Mouse (Mus musculus): ENCODE measurements around the gene Ermard. TPM values are rescaled to one million over a fixed set of nuclear protein-coding genes. Genes with fewer than 3 reads are reported as not detected.

Gene Ermard
- polyA plus RNA-seq, 1 experiment from 2014 or later: 61.9 TPM

GRCm38 (mm10) chr17:15115550-15115949 lies 74.5 kb downstream of the Ermard start:
- H3K27ac ChIP-seq (ENCODE audit: low read depth): no peak overlapping the region
- H3K36me3 ChIP-seq (ENCODE audit: control insufficient read depth, insufficient read depth, low read length): no peaks in the 10 kb centered on the region
- H3K4me2 ChIP-seq (ENCODE audit: low read length): no peak overlapping the region
- WGBS: 60% methylated on average over 3 of the region's 3 CpGs
- no peak overlapping the region for H3K9ac ChIP-seq (ENCODE audit: low read length)
- ATAC-seq (replicated peaks; ENCODE audit: low FRiP score, low TSS enrichment, low read depth) (no peak), DNase-seq (ENCODE audit: low spot score) (no peak)
- no peak overlapping the region for H3K4me3 ChIP-seq (ENCODE audit: low read depth, low read length)
- H3K4me1 ChIP-seq (replicated peaks; ENCODE audit: control insufficient read depth, insufficient read depth, low read length): peaks cover 11% of the 10 kb centered on the region; the same call in 1 of the 2 replicates
- H3K27me3 ChIP-seq (replicated peaks; ENCODE audit: control insufficient read depth, insufficient read depth, low read length): no peaks in the 10 kb centered on the region
- no peaks in the 10 kb centered on the region for H3K9me3 ChIP-seq (ENCODE audit: control insufficient read depth, low read length)

- no peaks in the 10 kb centered on the region for H3K9me3 ChIP-seq (ENCODE audit: control insufficient read depth, low read length)
- peaks cover 4% of the 10 kb centered on the region; the same call in 1 of the 2 replicates for H3K4me1 ChIP-seq (replicated peaks; ENCODE audit: control insufficient read depth, insufficient read depth, low read length)
Observed at GRCm38 (mm10) chr17:15120096-15120495, 79.1 kb downstream of the Ermard start.

GRCm38 (mm10) chr17:15120569-15120968 lies 79.6 kb downstream of the Ermard start:
- H3K27me3 ChIP-seq (replicated peaks; ENCODE audit: control insufficient read depth, insufficient read depth, low read length): no peaks in the 10 kb centered on the region
- H3K9ac ChIP-seq (ENCODE audit: low read length): no peak overlapping the region
- no peaks in the 10 kb centered on the region for H3K9me3 ChIP-seq (ENCODE audit: control insufficient read depth, low read length)
- ATAC-seq (replicated peaks; ENCODE audit: low FRiP score, low TSS enrichment, low read depth) (no peak), DNase-seq (ENCODE audit: low spot score) (no peak)
- peak overlapping the region; percentile 34; the same call in 1 of the 2 replicates for H3K27ac ChIP-seq (ENCODE audit: low read depth)
- WGBS: 45% methylated on average over 6 of the region's 6 CpGs
- no peaks in the 10 kb centered on the region for H3K36me3 ChIP-seq (ENCODE audit: control insufficient read depth, insufficient read depth, low read length)
- no peak overlapping the region for H3K4me3 ChIP-seq (ENCODE audit: low read depth, low read length)
- H3K4me2 ChIP-seq (ENCODE audit: low read length): no peak overlapping the region
- peaks cover 4% of the 10 kb centered on the region; the same call in 1 of the 2 replicates for H3K4me1 ChIP-seq (replicated peaks; ENCODE audit: control insufficient read depth, insufficient read depth, low read length)

More at GRCm38 (mm10) chr17:15120096-15120495, 79.1 kb downstream of the Ermard start:
- no peak overlapping the region for H3K9ac ChIP-seq (ENCODE audit: low read length)
- DNase-seq (ENCODE audit: low spot score) (no peak), ATAC-seq (replicated peaks; ENCODE audit: low FRiP score, low TSS enrichment, low read depth) (no peak)
- no peaks in the 10 kb centered on the region for H3K27me3 ChIP-seq (replicated peaks; ENCODE audit: control insufficient read depth, insufficient read depth, low read length)
- H3K36me3 ChIP-seq (ENCODE audit: control insufficient read depth, insufficient read depth, low read length): no peaks in the 10 kb centered on the region
- peak overlapping the region; percentile 14; the same call in 1 of the 2 replicates for H3K27ac ChIP-seq (ENCODE audit: low read depth)
- WGBS: 73% methylated on average over 4 of the region's 4 CpGs
- no peak overlapping the region for H3K4me2 ChIP-seq (ENCODE audit: low read length)
- H3K4me3 ChIP-seq (ENCODE audit: low read depth, low read length): no peak overlapping the region

- ATAC-seq (replicated peaks; ENCODE audit: low FRiP score, low TSS enrichment, low read depth) (no peak), DNase-seq (ENCODE audit: low spot score) (no peak)
- Histone ChIP-seq H3K4me3 (ENCODE audit: low read depth, low read length) (no peak overlapping the region), H3K4me1 (replicated peaks; ENCODE audit: control insufficient read depth, insufficient read depth, low read length) (no peaks in the 10 kb centered on the region), H3K27me3 (replicated peaks; ENCODE audit: control insufficient read depth, insufficient read depth, low read length) (no peaks in the 10 kb centered on the region), H3K9me3 (ENCODE audit: control insufficient read depth, low read length) (no peaks in the 10 kb centered on the region), H3K9ac (ENCODE audit: low read length) (no peak overlapping the region), H3K27ac (ENCODE audit: low read depth) (no peak overlapping the region), H3K4me2 (ENCODE audit: low read length) (no peak overlapping the region), H3K36me3 (ENCODE audit: control insufficient read depth, insufficient read depth, low read length) (no peaks in the 10 kb centered on the region)
- 68% methylated on average over 9 of the region's 9 CpGs for WGBS
Observed at GRCm38 (mm10) chr17:15129630-15130287, 88.8 kb downstream of the Ermard start.

DNA sequence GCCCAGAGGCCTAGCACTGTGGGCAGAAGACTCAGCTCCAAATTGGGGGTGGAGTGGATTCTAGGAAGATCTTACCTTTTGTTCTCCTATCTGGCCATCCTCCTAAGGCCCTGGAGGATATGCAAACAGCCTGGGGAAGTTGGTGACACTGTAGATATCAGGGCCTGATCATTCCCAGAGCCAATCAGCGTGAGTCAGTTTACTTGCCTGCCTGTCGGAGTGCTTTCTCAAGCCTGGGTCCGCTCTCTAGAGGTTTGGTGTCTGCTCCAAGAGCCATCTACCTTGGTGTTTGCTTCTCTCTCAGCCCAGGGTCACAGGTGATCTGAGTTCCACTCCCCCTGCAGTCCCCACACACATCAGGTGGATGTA lies 89.3 kb downstream of the Ermard start:
- Histone ChIP-seq H3K4me2 (ENCODE audit: low read length) (no peak overlapping the region), H3K4me3 (ENCODE audit: low read depth, low read length) (no peak overlapping the region), H3K36me3 (ENCODE audit: control insufficient read depth, insufficient read depth, low read length) (no peaks in the 10 kb centered on the region), H3K27me3 (replicated peaks; ENCODE audit: control insufficient read depth, insufficient read depth, low read length) (no peaks in the 10 kb centered on the region), H3K27ac (ENCODE audit: low read depth) (no peak overlapping the region), H3K9me3 (ENCODE audit: control insufficient read depth, low read length) (no peaks in the 10 kb centered on the region), H3K4me1 (replicated peaks; ENCODE audit: control insufficient read depth, insufficient read depth, low read length) (no peaks in the 10 kb centered on the region), H3K9ac (ENCODE audit: low read length) (no peak overlapping the region)
- 91% methylated on average over 3 of the region's 3 CpGs for WGBS
- DNase-seq (ENCODE audit: low spot score) (no peak), ATAC-seq (replicated peaks; ENCODE audit: low FRiP score, low TSS enrichment, low read depth) (no peak)

DNA sequence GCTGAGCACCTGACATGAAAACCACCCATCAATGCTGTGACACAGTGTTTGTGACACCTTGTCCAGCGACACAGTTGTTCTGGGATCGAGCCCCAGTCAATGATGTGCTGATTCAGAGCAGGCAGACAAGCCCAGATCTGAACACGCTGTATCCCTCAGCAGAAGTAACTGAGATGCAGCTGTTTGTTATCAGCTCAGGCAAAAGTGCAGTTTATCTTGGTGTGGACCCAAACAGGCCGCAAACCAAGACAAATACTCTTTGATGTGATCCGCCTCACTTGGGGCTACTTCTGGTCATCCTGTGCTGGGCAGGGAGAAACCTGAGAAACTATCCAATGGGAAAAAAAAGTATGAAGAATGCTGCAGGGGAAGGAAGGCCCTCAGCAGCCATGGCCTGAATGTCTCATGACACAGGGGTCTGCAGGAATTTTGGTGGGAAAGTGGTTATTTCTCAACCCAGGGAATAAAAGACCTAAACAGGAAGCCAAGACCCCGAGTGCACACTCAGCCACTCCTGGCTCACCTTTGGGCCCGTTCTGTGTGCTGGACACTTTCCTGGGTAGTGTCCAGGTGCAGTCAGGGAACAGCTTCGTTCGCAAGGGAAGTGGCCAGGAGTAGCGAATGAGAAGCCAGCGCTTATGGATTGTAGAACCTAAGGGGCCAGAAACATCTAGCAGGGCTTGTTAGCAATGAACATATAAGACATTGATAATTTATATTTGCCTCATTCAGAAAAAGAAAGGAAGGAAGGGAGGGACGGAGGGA lies 94.1 kb downstream of the Ermard start:
- H3K9me3 ChIP-seq (ENCODE audit: control insufficient read depth, low read length): no peaks in the 10 kb centered on the region
- no peak overlapping the region for H3K4me2 ChIP-seq (ENCODE audit: low read length)
- no peak for ATAC-seq (replicated peaks; ENCODE audit: low FRiP score, low TSS enrichment, low read depth)
- H3K4me3 ChIP-seq (ENCODE audit: low read depth, low read length): no peak overlapping the region
- H3K27ac ChIP-seq (ENCODE audit: low read depth): no peak overlapping the region
- DNase-seq (ENCODE audit: low spot score): no peak
- WGBS: 76% methylated on average over 12 of the region's 12 CpGs
- no peak overlapping the region for H3K9ac ChIP-seq (ENCODE audit: low read length)
- H3K36me3 ChIP-seq (ENCODE audit: control insufficient read depth, insufficient read depth, low read length): no peaks in the 10 kb centered on the region
- H3K27me3 ChIP-seq (replicated peaks; ENCODE audit: control insufficient read depth, insufficient read depth, low read length): no peaks in the 10 kb centered on the region
- no peaks in the 10 kb centered on the region for H3K4me1 ChIP-seq (replicated peaks; ENCODE audit: control insufficient read depth, insufficient read depth, low read length)

DNA sequence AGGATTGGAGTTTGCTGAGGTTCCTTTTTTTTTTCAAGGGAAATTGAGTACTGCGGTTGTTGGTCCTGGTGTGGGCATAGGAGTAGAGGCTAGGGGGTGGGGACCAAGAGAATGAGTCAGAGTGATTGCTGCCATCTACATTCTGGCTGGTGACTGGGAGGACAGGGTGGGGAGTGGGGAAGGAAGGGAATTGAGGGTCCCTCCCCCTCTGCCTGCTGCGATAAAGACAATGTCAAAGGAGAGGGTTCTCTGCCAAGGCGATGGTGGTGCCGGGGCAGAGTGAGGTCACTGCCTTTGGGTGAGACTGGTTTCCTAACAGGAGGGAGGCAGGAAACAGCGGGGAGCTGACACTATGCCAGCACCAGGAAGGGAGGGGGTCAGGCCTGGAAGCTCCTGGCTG lies 96.4 kb downstream of the Ermard start:
- no peak for ATAC-seq (replicated peaks; ENCODE audit: low FRiP score, low TSS enrichment, low read depth)
- WGBS: 50% methylated on average over 5 of the region's 5 CpGs
- Histone ChIP-seq H3K36me3 (ENCODE audit: control insufficient read depth, insufficient read depth, low read length) (no peaks in the 10 kb centered on the region), H3K27ac (ENCODE audit: low read depth) (no peak overlapping the region), H3K4me2 (ENCODE audit: low read length) (no peak overlapping the region), H3K9ac (ENCODE audit: low read length) (no peak overlapping the region), H3K4me3 (ENCODE audit: low read depth, low read length) (no peak overlapping the region), H3K4me1 (replicated peaks; ENCODE audit: control insufficient read depth, insufficient read depth, low read length) (no peaks in the 10 kb centered on the region), H3K27me3 (replicated peaks; ENCODE audit: control insufficient read depth, insufficient read depth, low read length) (no peaks in the 10 kb centered on the region), H3K9me3 (ENCODE audit: control insufficient read depth, low read length) (no peaks in the 10 kb centered on the region)
- no peak for DNase-seq (ENCODE audit: low spot score)
